Mouse (Mus musculus) gastrocnemius, adult 2 months (tissue): ENCODE measurements around the gene Gm10570. TPM values are rescaled to one million over a fixed set of nuclear protein-coding genes. Genes with fewer than 3 reads are reported as not detected.

ENCODE experiments used
- DNase-seq: peaks from one replicate; pipeline ENCODE4 v3.0.0; 2022
- H3K27ac ChIP-seq: fragments of 200-600 bp; 2 replicates; pipeline ENCODE4 v1.8.1; 2022; ENCODE audit warnings: mild to moderate bottlenecking
- H3K4me3 ChIP-seq: fragments of 200-600 bp; 2 replicates; pipeline ENCODE4 v1.8.1; 2022; ENCODE audit warnings: mild to moderate bottlenecking, moderate library complexity
- CTCF ChIP-seq: fragments of 200-600 bp; IDR thresholded peaks from 2 replicates; pipeline ENCODE4 v1.8.1; 2022; ENCODE audit warnings: antibody characterized with exemption, mild to moderate bottlenecking, moderate library complexity
- intact Hi-C: fragments of 180-260 bp; cut with DNase I; formaldehyde crosslinking; loops from one replicate; pipeline ENCODE4 v1.15.1; 2025
- total RNA-seq, 2 experiments: library from RNA; stranded (reverse); gene quantifications; 2 replicates each; pipeline ENCODE4 v1.2.3; 2021

Gm10570 gene
- total RNA-seq, 2 experiments from 2014 or later = 0.54 TPM; not detected in 1

DNA sequence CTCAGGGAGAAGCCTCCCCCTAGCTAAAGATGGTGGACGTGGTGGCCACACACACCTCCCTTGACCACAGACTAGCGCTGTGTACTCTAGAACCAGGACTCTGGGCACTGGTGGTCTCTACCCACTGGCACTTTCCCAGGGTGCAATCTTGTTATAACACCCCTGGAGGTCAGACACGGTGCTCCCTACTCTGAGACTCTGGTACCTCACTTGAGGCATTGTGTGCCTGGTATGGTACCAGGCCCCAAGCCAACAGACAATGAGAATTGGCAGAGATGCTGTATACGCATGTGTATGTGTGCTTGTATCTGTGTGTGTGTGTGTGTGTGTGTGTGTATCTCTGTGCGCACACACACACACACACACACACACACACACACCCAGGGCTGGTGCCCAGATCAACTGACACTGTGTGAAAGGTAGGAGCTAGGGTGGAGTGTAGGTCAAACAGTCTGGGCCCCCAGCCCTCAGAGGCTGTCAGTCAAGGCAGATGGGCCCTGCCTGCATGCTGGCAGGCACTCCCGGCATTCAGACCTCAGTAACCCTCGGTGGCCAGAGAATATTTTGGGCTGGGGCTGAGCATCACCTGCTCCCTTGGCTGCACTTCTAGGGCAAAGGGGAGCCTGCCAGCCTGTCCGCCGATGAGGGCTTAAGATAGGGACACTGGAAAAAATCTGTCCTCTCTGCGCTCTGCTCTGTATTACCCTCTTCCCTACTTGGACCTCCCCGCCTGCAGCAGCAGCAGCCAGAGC lies 9.4 kb downstream of the Gm10570 start:
- Histone ChIP-seq H3K27ac (peak overlapping the region; percentile 87), H3K4me3 (no peak overlapping the region)
- DNase-seq = peak; percentile 93
- intact Hi-C loops = no loop called here
- TF ChIP-seq CTCF = no peak

DNA sequence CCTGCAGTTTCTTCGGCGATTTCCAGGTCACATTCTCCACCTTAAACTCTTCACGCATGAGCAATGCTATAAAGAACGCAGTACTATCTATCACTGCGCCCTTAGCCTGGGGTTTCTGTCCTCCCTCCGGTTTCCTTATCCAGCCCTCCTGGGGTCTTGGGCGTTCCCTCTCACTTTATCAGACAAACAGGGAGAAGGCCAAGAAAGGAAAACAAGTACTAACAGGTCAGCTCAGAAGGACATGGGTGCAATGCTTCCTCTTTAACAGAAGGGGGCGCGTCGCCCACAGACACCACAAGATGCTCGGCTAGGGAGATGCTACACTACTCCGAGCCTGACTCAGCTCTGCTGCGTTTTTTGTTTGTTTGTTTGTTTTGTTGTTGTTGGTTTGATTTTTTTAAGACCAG lies 11.3 kb downstream of the Gm10570 start:
- no peak for DNase-seq
- Histone ChIP-seq H3K4me3 (no peak overlapping the region), H3K27ac (no peak overlapping the region; the same call in 1 of the 2 replicates)
- intact Hi-C loops = no loop called here
- TF ChIP-seq CTCF = peak; percentile 71

DNA sequence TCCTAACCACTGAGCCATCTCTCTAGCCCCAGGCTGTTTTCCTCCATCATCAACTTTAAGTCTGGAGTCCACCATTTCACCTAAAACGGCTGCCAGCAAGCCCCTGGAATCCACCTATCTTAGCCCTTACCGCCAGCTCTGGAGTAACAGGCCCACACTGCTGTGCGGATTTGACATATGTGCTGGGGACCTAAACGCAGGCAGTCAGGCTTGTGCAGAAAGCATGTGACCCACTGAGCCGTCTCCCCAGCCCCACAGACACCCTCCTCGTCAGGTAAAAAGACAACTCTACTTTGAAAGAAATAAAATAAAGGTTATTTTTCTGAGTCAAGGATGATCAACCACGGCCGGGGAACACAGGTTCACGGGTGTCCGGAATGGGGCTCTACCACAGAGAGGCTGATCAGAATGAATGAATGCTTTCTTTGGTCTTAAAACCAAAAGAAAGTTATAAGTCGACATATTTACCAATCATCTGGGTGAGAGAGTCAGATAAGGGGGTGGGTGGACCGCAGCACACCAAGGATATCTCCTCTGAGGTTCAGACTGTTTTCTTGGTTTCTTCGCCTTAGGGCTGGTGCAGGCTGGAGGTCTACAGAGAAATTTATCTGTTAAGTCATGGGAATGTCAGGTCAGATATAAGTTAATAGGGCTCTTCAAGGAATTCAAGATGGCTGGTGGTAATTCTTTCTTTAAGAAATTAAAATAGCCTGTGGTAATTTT lies 12.1 kb downstream of the Gm10570 start:
- DNase-seq = no peak
- intact Hi-C loops = no loop called here
- TF ChIP-seq CTCF = no peak
- no peak overlapping the region for H3K4me3 ChIP-seq
- no peak overlapping the region for H3K27ac ChIP-seq

DNA sequence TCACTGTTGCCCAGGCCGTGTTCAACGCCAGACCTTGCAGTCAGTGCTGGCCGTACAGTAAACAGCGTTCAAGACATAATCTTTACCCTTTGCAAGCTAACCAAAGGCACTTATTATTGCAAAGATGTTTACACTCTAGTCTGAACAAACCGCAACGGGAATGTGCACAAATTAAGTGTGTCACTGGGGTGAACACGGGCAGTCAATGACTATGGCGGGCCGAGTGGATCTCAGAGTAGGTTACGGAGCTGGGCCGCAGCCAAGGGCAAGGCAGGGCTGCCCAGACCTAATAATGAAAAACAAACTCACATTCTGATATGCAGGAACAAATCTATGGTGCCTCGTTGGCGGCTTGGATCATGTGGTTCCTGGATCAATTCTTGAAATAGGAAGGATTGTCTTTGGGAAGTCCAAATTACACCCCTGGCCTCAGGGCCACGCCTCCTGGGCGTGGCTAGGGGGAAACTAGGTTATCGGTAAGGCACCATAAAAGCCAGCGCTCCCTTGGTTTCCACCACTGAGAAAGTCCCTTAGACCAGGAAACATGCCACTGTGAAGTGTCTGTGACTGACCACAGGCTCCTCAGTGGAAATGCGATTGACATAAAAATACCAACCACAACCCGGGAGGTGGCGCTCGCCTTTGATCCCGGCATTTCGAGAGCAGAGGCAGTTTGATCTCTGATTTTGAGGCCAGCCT lies 13.3 kb downstream of the Gm10570 start:
- peak; percentile 38 for TF ChIP-seq CTCF
- H3K27ac ChIP-seq = no peak overlapping the region
- intact Hi-C loops = no loop called here
- H3K4me3 ChIP-seq = no peak overlapping the region
- DNase-seq = no peak

DNA sequence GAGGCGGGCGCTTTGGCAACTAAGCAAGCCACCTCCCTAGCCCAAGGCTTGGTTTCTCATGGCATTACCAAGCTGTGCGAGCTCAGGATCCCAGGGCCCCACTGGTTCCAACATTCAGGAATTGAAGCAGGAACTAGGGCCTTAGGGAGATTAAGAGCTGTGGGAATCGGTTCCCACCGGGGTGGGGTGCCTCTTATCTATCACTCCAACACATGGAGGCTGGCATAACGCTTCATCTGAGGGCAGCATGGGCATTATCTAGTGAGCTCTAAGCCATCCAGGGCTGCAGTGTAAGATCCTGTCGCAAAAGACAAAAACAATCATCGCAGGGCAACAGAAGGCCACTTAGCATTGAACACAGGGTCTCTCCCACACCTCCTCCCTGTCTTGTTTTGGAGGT lies 14.0 kb downstream of the Gm10570 start:
- Histone ChIP-seq H3K27ac (no peak overlapping the region), H3K4me3 (no peak overlapping the region)
- no peak for DNase-seq
- no peak for TF ChIP-seq CTCF
- intact Hi-C loops = no loop called here

DNA sequence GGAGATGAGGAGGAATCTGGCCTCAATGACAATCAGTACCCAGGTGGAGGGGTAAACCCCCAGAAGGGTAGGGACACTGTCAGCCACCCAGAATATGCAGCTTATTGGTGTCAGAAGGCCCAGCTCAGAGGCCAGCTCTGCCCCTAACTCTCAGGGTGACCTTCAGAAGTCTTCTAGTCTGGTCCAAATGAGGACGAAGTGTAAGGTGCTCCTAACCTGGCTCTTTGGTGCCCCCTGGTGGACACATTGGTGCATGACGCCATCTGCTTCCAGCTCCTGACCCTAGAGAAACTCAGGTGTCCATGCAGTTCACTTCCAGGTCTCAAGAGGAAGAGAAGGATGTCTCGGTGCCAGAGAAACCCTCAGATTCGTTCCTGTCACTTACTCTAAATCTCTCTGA lies 16.2 kb downstream of the Gm10570 start:
- TF ChIP-seq CTCF = no peak; the same call in 1 of the 2 replicates
- Histone ChIP-seq H3K4me3 (no peak overlapping the region), H3K27ac (no peak overlapping the region)
- peak; percentile 79 for DNase-seq
- intact Hi-C loops = loop anchor here (1.0 kb wide), 2 partner anchors 28 to 93 kb away; no protein-coding TSS in a partner anchor

DNA sequence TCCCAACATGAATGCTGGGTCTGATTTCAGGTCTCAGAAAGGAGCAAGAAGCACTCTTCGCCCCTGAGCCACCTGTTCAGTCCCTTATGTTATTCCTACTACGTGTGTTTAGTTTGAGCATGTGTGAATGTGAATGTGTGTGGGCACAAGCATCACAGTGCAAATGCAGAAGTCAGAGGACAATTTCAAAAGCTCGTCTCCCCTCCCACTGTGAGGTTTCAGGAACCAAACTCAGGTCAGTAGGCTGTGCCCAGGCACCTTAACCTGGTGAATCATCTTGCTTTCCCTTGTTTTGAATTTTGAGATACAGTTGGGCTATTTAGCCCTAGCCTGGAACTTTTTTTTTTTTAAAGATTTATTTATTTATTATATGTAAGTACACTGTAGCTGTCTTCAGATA lies 18.6 kb downstream of the Gm10570 start:
- intact Hi-C loops = no loop called here
- no peak for TF ChIP-seq CTCF
- DNase-seq = no peak
- H3K4me3 ChIP-seq = no peak overlapping the region
- H3K27ac ChIP-seq = no peak overlapping the region

DNA sequence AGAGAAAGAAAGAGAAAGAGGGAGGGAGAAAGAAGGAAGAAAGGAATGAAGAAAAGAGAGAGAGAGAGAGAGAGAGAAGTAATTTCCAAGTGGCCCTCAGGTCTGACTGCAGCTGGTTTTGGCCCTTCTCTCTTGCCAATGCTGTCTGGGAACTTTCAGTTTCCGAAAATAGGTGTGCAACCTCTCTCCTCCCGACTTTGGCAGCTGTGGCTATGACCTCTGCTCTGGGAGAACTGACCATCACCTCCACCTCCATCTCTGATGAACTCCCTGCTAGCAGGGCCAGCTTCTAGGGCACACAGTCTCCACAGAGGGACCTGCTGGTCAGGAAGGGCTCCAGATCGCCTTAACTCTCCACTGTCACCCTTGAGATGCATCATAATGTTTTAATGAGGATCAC lies 21.9 kb downstream of the Gm10570 start:
- intact Hi-C loops = no loop called here
- no peak for TF ChIP-seq CTCF
- Histone ChIP-seq H3K4me3 (no peak overlapping the region), H3K27ac (peak overlapping the region; percentile 58)
- peak; percentile 72 for DNase-seq

DNA sequence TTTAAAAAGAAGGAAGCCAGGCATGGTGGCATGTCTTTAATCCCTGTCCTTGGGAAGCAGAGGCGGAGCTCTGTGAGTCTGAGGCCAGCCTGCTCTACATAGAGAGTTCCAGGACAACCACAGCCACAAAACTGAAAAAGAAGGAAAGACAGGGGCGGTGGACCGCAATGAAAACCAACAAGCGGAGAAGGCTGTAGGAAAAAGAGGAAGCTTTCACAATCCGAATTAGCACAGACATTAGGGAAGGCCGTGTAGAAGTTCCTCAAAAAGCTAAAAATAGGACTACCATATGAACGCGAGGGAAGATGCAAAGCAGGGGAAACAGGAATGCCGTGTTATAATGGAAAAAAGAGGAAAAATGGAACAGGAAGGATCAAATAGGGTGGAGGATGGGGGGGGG lies 24.6 kb downstream of the Gm10570 start:
- Histone ChIP-seq H3K4me3 (no peak overlapping the region), H3K27ac (no peak overlapping the region)
- intact Hi-C loops = no loop called here
- no peak for DNase-seq
- no peak for TF ChIP-seq CTCF

DNA sequence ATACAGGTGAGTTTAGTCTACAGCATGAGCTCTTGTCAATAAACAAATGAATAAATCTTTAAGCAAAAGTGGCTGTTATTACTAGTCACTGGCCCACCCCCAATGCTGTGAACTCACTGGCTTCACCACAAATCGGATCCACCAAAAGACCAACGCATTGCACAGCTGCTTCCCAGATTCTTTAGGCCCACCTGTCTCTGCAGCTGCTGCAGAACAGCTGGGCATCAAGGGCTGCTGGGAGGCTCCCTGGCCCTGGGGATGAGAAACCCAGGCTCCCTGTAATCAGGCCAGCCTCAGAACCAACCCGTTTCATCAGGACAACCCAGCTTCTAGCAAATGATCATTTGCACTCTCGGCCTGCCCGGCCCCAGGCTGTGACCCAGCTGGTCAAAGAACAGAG lies 25.6 kb downstream of the Gm10570 start:
- intact Hi-C loops = no loop called here
- no peak for TF ChIP-seq CTCF
- Histone ChIP-seq H3K27ac (no peak overlapping the region), H3K4me3 (no peak overlapping the region)
- DNase-seq = no peak

DNA sequence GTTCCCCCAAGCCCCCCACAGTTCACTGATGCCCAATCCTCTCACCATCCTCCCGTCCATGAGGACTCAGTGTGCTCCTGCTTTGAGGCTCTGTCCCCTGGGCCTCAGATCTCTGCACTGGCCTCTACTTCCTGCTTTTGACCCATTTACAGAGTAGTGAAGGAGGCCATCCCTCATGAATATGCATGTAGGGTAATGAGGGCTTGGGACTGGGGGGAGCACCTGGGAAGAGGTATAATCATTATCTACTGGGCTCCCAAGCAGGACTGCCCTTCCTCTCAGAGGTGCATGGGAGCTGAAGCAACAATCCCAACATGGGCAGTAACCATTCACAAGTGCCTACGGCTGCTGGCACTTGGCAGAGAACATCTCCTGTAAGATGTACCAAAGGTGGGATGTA lies 29.4 kb downstream of the Gm10570 start, which contains the start of gene Serinc2:
TSS of gene Serinc2 (minus strand) at position 101 of the 400 bp plus-strand sequence.
- TF ChIP-seq CTCF = no peak
- DNase-seq = no peak
- H3K4me3 ChIP-seq = no peak within 1 kb of the TSS
- H3K27ac ChIP-seq = no peak within 1 kb of the TSS
- intact Hi-C loops = no loop called here

DNA sequence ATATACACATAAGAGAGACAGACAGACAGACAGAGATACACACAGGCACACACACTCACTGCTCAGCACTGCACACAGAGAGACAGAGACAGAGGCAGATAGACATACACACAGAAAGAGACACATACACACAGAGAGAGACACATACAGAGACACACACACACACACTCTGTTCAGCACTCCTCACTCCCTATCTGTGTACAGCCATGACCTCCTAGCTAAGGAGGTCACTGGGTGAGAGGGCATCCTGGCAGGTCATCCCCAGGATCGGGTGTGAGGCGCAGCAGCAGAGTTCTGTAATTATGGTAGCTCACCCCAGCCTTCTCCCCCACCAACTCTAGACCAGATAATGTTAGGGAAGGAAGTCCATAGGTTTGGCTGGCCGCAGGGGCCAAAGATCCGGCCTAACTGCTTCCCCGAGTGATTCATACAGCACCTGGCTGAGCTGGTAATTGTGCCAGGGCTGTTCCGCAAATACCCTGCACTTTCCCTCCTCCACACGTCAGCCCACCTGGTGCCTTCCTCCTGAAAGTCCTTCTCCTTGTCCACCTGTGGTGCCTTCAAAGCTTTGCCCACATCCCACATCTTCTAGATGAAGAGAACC lies 31.8 kb downstream of the Gm10570 start:
- no peak for DNase-seq
- no peak for TF ChIP-seq CTCF
- Histone ChIP-seq H3K27ac (no peak overlapping the region), H3K4me3 (no peak overlapping the region)
- intact Hi-C loops = no loop called here

DNA sequence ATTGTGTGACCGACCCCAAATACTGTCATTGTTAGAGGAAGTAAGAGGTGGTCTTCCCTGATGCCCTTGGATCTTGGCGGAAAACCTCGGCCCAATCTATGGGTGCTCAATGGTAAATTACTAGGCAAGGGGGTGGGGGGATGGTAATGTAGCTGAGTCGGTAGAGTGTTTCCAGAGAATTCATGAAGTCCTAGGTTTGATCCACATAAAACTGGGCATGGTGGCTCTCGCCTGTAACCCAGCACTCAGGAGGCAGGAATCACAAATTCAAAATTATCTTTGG lies 32.7 kb downstream of the Gm10570 start:
- no peak for DNase-seq
- TF ChIP-seq CTCF = no peak
- intact Hi-C loops = no loop called here
- Histone ChIP-seq H3K27ac (peak overlapping the region; percentile 94), H3K4me3 (peak overlapping the region; percentile 83)
